Mouse (Mus musculus) gastrocnemius, adult 2 months (tissue): ENCODE measurements around the gene Tgoln1. TPM values are rescaled to one million over a fixed set of nuclear protein-coding genes. Genes with fewer than 3 reads are reported as not detected.

Experiments used
- DNase-seq: peaks from one replicate; pipeline ENCODE4 v3.0.0; 2022
- H3K27ac ChIP-seq: fragments of 200-600 bp; 2 replicates; pipeline ENCODE4 v1.8.1; 2022; ENCODE audit warnings: mild to moderate bottlenecking
- H3K4me3 ChIP-seq: fragments of 200-600 bp; 2 replicates; pipeline ENCODE4 v1.8.1; 2022; ENCODE audit warnings: mild to moderate bottlenecking, moderate library complexity
- CTCF ChIP-seq: fragments of 200-600 bp; IDR thresholded peaks from 2 replicates; pipeline ENCODE4 v1.8.1; 2022; ENCODE audit warnings: antibody characterized with exemption, mild to moderate bottlenecking, moderate library complexity
- intact Hi-C: fragments of 180-260 bp; cut with DNase I; formaldehyde crosslinking; loops from one replicate; pipeline ENCODE4 v1.15.1; 2025
- total RNA-seq, 2 experiments: library from RNA; stranded (reverse); gene quantifications; 2 replicates each; pipeline ENCODE4 v1.2.3; 2021

Tgoln1 gene
- total RNA-seq, 2 experiments from 2014 or later: 23.2 to 29.0 TPM

- no peak for TF ChIP-seq CTCF
- intact Hi-C loops: no loop called here
- Histone ChIP-seq H3K4me3 (peak overlapping the region; percentile 75), H3K27ac (peak overlapping the region; percentile 91)
- peak; percentile 67 for DNase-seq
These were observed 17.8 kb downstream of the Tgoln1 start for GRCm38 (mm10) chr6:72598791-72599557.

GRCm38 (mm10) chr6:72597956-72598753 is 18.6 kb downstream of the Tgoln1 start, which contains the start of the genes Elmod3 and Retsat:
Gene Elmod3, minus strand, starts transcription at chr6:72598413.
Gene Retsat, plus strand, starts transcription at chr6:72598475.
- no peak for TF ChIP-seq CTCF
- DNase-seq: peak; percentile 95
- Histone ChIP-seq H3K27ac (peak within 1 kb of the TSS; percentile 91), H3K4me3 (peak within 1 kb of the TSS; percentile 75)
- intact Hi-C loops: no loop called here

GRCm38 (mm10) chr6:72597083-72597874 is 19.5 kb downstream of the Tgoln1 start:
- H3K27ac ChIP-seq: peak overlapping the region; percentile 91
- intact Hi-C loops: no loop called here
- peak; percentile 40 for DNase-seq
- TF ChIP-seq CTCF: no peak
- H3K4me3 ChIP-seq: peak overlapping the region; percentile 75

- H3K4me3 ChIP-seq: no peak overlapping the region
- no peak for TF ChIP-seq CTCF
- peak; percentile 16 for DNase-seq
- peak overlapping the region; percentile 66 for H3K27ac ChIP-seq
- intact Hi-C loops: no loop called here
These were observed 22.9 kb downstream of the Tgoln1 start for GRCm38 (mm10) chr6:72593914-72594313.

GRCm38 (mm10) chr6:72593011-72593803 is 23.6 kb downstream of the Tgoln1 start:
- no peak for TF ChIP-seq CTCF
- Histone ChIP-seq H3K4me3 (no peak overlapping the region), H3K27ac (peak overlapping the region; percentile 66)
- peak; percentile 70 for DNase-seq
- intact Hi-C loops: no loop called here

GRCm38 (mm10) chr6:72590111-72590510 is 26.7 kb downstream of the Tgoln1 start:
- DNase-seq: no peak
- intact Hi-C loops: no loop called here
- Histone ChIP-seq H3K4me3 (no peak overlapping the region), H3K27ac (no peak overlapping the region)
- no peak for TF ChIP-seq CTCF

- Histone ChIP-seq H3K4me3 (no peak overlapping the region), H3K27ac (no peak overlapping the region)
- TF ChIP-seq CTCF: no peak
- intact Hi-C loops: no loop called here
- DNase-seq: no peak
These were observed 28.5 kb downstream of the Tgoln1 start for GRCm38 (mm10) chr6:72588307-72588706.

- intact Hi-C loops: no loop called here
- no peak for TF ChIP-seq CTCF
- Histone ChIP-seq H3K4me3 (no peak overlapping the region), H3K27ac (no peak overlapping the region)
- no peak for DNase-seq
These were observed 30.1 kb downstream of the Tgoln1 start for GRCm38 (mm10) chr6:72586701-72587100.

- intact Hi-C loops: no loop called here
- H3K4me3 ChIP-seq: no peak overlapping the region
- no peak for DNase-seq
- TF ChIP-seq CTCF: no peak
- peak overlapping the region; percentile 1; the same call in 1 of the 2 replicates for H3K27ac ChIP-seq
These were observed 32.6 kb downstream of the Tgoln1 start for GRCm38 (mm10) chr6:72584154-72584553.

GRCm38 (mm10) chr6:72583211-72583839 is 33.5 kb downstream of the Tgoln1 start:
- Histone ChIP-seq H3K4me3 (no peak overlapping the region), H3K27ac (peak overlapping the region; percentile 1; the same call in 1 of the 2 replicates)
- intact Hi-C loops: no loop called here
- DNase-seq: no peak
- TF ChIP-seq CTCF: no peak

- no peak for TF ChIP-seq CTCF
These were observed 35.0 kb downstream of the Tgoln1 start for GRCm38 (mm10) chr6:72581625-72582382.

More at GRCm38 (mm10) chr6:72581625-72582382, 35.0 kb downstream of the Tgoln1 start:
- H3K27ac ChIP-seq: peak overlapping the region; percentile 46
- peak; percentile 45 for DNase-seq
- H3K4me3 ChIP-seq: no peak overlapping the region
- intact Hi-C loops: no loop called here
